Mouse (Mus musculus) lung, embryonic 14.5 days (tissue): ENCODE measurements around the gene AI661453. TPM values are rescaled to one million over a fixed set of nuclear protein-coding genes. Genes with fewer than 3 reads are reported as not detected.
A peak's percentile ranks its signal among the peaks of the same experiment; 100 is the strongest.

ENCODE experiments used
- ATAC-seq: fragments of 200-750 bp; cut with Nextera tagmentation; 2 replicates; pipeline ENCODE4 v1.8.0; 2017; ENCODE audit warnings: mild to moderate bottlenecking, moderate TSS enrichment, moderate library complexity; ENCODE audit not compliant: insufficient read depth
- DNase-seq: peaks from one replicate; pipeline ENCODE4 v3.0.0-alpha.2; 2015
- H3K27ac ChIP-seq: fragments of 300-500 bp; sonication (generic); 2 replicates; pipeline ENCODE4 v1.5.1; 2014; ENCODE audit warnings: low read depth, mild to moderate bottlenecking, moderate library complexity
- H3K27me3 ChIP-seq: fragments of 300-500 bp; sonication (generic); 2 replicates; pipeline ENCODE4 v1.6.1; 2014; ENCODE audit warnings: low read length, control low read depth; ENCODE audit not compliant: insufficient read depth
- H3K36me3 ChIP-seq: fragments of 300-500 bp; sonication (generic); 2 replicates; pipeline ENCODE4 v1.6.1; 2014; ENCODE audit warnings: control low read depth; ENCODE audit not compliant: insufficient read depth
- H3K4me1 ChIP-seq: fragments of 300-500 bp; sonication (generic); 2 replicates; pipeline ENCODE4 v1.6.1; 2014; ENCODE audit warnings: antibody characterized with exemption, control low read depth; ENCODE audit not compliant: insufficient read depth
- H3K4me2 ChIP-seq: fragments of 300-500 bp; sonication (generic); 2 replicates; pipeline ENCODE4 v1.6.1; 2014; ENCODE audit warnings: mild to moderate bottlenecking
- H3K4me3 ChIP-seq: fragments of 300-500 bp; sonication (generic); 2 replicates; pipeline ENCODE4 v1.5.1; 2014; ENCODE audit warnings: low read depth, low read length
- H3K9ac ChIP-seq: fragments of 300-500 bp; sonication (generic); 2 replicates; pipeline ENCODE4 v1.6.1; 2014
- H3K9me3 ChIP-seq: fragments of 300-500 bp; sonication (generic); 2 replicates; pipeline ENCODE4 v1.6.1; 2016; ENCODE audit warnings: low read depth, low read length, control low read depth
- CTCF ChIP-seq: IDR thresholded peaks from 2 replicates; pipeline ENCODE4 v1.5.1; 2016; ENCODE audit warnings: antibody characterized with exemption, low read depth
- WGBS: fragments of 180-500 bp; shearing (Covaris S2); extraction: QIAGEN DNeasy Blood & Tissue Kit; methylation state at CpG from one replicate; pipeline ENCODE4 v1.1.7; 2014; 5-methylcytosine and 5-hydroxymethylcytosine counted together
- polyA plus RNA-seq: library from polyadenylated mRNA; unstranded; fragments of >200 nt; fragmentation: Nextera tagmentation; extraction: Ambion mirVana; gene quantifications from 2 replicates; pipeline ENCODE4 v1.2.1, GENCODE M21; 2014

Gene AI661453
- polyA plus RNA-seq, 1 experiment from 2014 or later = 2.4 TPM

DNA sequence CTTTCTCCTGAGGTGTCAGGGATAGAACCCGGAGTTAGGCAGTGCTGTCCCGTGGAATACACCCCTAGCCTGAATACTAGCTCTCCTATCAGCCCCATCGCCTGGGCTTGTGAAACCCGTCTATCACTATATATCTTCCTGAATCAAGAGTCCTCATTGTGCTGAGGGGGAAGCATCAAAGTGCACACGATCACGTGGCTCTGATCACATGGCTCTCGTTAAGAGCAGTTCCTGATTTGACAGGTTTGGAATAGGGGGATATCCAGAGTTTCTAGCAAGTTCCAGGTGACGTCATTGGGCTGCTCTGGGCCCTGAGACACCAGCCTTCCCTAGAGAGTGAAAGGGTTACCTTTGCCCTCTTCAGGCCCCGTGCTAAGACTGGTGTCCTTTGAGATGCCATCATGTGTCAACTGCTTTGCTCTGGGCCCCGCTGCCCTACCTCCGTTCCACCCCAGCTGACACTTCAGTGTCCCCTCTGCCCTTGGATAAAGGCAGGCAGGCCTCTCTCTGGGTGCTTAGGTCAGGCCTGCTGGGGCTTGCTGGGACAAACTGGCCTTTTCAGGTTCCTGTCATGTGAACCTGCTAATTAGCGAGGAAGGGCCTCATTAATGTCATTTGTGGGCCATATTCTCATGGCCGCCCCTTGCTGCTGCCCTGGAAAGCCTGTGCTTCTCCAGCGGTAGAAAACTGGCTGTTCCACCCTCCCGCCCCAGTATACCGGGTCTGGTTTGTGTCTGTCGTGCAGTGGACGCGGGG lies 5.1 kb downstream of the AI661453 start:
- no peaks in the 10 kb centered on the region for H3K36me3 ChIP-seq
- H3K4me1 ChIP-seq = peaks cover 14% of the 10 kb centered on the region; the same call in 1 of the 2 replicates
- no peak overlapping the region for H3K27ac ChIP-seq
- H3K4me2 ChIP-seq = no peak overlapping the region
- no peak for TF ChIP-seq CTCF
- H3K4me3 ChIP-seq = no peak overlapping the region
- H3K27me3 ChIP-seq = peaks cover 18% of the 10 kb centered on the region
- H3K9me3 ChIP-seq = no peaks in the 10 kb centered on the region
- 64% methylated on average over 19 of the region's 19 CpGs for WGBS
- no peak overlapping the region for H3K9ac ChIP-seq
- DNase-seq (no peak), ATAC-seq (no peak)

DNA sequence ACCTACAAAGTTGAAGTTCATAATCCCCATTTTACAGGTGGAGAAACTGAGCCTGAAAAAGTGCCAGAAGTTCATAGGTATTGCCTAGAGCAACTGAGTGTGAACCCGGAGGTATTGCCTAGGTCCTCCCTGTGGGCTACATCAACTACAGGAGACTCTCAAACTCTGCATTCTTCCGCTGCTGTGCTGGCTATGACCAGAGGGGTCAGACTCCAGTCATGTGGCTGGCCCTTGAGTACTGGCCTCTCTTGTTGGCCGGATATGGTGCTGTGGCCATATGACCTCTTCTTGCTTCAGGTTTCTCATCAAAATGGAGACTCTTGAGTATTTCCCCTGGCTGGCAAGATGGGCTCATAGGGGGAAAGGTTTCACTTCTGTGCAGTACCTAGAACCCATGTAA lies 5.9 kb downstream of the AI661453 start:
- H3K4me2 ChIP-seq = no peak overlapping the region
- no peak overlapping the region for H3K27ac ChIP-seq
- WGBS = 81% methylated on average over 3 of the region's 3 CpGs
- DNase-seq (no peak), ATAC-seq (no peak)
- no peaks in the 10 kb centered on the region for H3K36me3 ChIP-seq
- TF ChIP-seq CTCF = no peak
- peaks cover 16% of the 10 kb centered on the region; the same call in 1 of the 2 replicates for H3K4me1 ChIP-seq
- no peak overlapping the region for H3K9ac ChIP-seq
- no peak overlapping the region for H3K4me3 ChIP-seq
- H3K9me3 ChIP-seq = no peaks in the 10 kb centered on the region
- peaks cover 10% of the 10 kb centered on the region for H3K27me3 ChIP-seq

DNA sequence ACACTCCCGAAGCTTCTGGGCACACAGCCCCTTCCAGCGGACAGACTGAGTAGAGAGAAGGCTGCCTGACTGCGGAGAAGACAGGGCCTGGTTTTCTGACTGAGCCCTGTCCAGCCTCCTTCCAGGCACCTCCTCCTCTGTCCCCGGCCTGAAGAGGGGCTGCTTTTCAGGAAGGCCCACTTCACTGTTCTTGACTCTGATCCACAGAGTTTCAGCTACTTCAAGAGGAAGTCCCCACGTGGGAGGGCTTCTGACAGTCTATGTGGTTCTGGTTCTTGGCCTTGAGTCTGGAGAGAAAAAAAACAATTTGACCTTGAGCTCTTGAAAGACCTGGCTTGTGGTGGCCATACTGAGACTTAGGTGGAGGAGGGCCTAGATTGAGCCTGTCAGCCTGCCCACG lies 7.7 kb downstream of the AI661453 start:
- no peaks in the 10 kb centered on the region for H3K27me3 ChIP-seq
- peaks cover 15% of the 10 kb centered on the region; the same call in 1 of the 2 replicates for H3K4me1 ChIP-seq
- H3K9ac ChIP-seq = no peak overlapping the region
- DNase-seq (no peak), ATAC-seq (no peak)
- no peaks in the 10 kb centered on the region for H3K36me3 ChIP-seq
- H3K4me2 ChIP-seq = no peak overlapping the region
- WGBS = 60% methylated on average over 6 of the region's 6 CpGs
- no peak overlapping the region for H3K27ac ChIP-seq
- no peak for TF ChIP-seq CTCF
- no peak overlapping the region for H3K4me3 ChIP-seq
- H3K9me3 ChIP-seq = no peaks in the 10 kb centered on the region

DNA sequence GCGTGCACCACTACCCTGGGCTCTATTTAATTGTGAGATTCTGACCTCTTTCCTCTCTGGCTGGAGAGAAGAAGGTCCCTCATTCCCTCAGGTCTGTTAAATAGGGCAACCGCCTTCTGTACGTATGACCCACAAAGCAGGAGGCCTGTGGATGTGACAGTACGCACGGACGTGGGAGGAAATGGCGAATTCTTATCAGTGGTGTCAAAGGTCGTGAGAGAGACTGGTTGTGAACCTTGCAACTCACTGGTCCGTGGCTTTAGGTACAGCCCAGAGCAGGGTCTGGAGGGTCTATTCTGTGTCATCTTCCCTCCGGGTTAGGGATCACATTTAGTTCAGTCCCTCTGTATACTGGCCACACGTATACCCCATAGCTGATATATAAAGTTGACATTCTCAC lies 9.1 kb downstream of the AI661453 start:
- Histone ChIP-seq H3K4me1 (peaks cover 26% of the 10 kb centered on the region), H3K27me3 (no peaks in the 10 kb centered on the region), H3K9me3 (no peaks in the 10 kb centered on the region), H3K9ac (no peak overlapping the region), H3K4me3 (no peak overlapping the region), H3K36me3 (no peaks in the 10 kb centered on the region), H3K4me2 (no peak overlapping the region), H3K27ac (no peak overlapping the region)
- no peak for ATAC-seq
- TF ChIP-seq CTCF = no peak
- 39% methylated on average over 11 of the region's 11 CpGs for WGBS
- DNase-seq = no peak

DNA sequence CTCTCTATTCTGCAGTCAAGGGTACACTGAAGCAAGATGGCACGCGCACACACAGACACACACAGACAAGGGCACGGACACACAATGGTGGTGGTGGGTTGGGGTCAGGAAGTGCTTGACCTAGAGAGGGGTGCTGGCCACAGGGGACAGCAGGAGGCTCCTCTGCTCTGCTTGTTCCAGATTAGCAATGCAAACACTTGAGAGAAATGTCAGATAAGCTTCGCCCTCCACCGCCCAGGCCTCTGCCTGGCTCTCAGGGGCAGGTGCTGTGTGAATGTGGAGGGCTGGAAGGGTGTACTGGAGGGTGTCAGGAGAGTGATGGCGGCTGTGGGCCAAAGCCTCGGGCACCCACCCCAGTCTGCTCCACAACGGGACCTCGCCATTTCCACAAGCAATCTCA lies 9.6 kb downstream of the AI661453 start:
- DNase-seq = no peak
- Histone ChIP-seq H3K9ac (no peak overlapping the region), H3K4me3 (no peak overlapping the region), H3K36me3 (no peaks in the 10 kb centered on the region), H3K9me3 (no peaks in the 10 kb centered on the region), H3K4me1 (peaks cover 26% of the 10 kb centered on the region), H3K27ac (no peak overlapping the region), H3K4me2 (no peak overlapping the region), H3K27me3 (no peaks in the 10 kb centered on the region)
- no peak for TF ChIP-seq CTCF
- 30% methylated on average over 9 of the region's 9 CpGs for WGBS
- no peak for ATAC-seq

DNA sequence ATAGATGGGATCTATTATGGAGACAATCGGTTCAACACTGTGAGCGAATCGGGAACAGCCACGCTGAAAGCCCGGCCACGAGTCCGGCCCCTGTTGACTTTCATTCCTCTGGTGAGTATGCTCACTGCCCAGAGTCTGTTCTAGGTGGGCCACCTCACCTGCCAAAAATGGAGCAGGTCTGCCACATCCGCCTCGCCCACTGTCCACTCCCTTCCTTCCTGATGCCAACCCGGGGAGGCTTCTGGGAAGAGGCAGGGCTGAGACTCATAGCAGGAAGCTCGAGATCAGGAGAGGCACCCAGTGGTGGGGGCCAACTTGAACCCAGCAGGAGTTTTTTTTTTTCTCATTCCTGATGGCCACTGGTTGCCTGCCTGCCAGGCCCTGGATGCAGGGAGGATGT lies 10.1 kb downstream of the AI661453 start:
- WGBS = 81% methylated on average over 11 of the region's 11 CpGs

DNA sequence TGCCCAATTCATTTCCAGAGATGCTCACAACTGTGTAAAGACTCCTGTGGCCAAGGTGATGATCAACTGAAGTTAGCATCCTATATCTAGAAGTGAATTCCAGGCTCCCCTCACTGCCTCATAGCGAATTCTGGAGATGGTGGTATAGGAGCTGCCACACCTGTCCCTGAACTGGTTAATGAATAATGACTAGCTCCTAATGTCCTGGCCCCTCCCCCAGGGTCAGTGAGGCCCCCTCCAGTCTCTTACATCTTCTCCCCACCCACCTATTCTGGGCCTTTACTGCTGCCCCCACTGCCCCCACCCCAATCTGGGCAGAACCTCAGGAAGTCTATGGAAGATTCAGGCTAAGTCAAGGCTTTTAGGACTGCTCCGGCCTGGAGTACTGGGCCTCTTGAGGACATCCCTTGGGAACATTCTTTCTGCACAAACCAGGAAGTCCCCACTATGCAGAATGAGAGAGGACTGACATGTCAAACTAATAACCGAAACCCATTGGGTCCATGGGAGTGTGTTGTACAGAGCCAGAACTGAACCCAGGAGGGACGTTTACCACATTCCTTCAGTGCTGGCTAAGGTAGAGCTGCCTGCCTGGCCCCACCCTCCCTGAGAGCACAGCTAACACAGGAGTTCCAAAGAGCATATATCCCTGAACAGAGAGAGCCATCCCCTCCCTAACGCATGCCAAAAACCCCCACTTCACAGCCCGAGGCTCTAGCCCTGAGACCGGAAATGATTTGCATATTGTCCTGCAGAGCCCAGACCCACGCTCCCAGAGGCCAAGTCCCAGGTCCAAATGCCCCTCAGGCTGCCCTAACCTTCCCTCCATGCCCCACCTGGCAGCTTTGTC lies 12.3 kb downstream of the AI661453 start:
- ATAC-seq (0 out of 2 replicates have a peak, but pooled peaks have one; percentile 29), DNase-seq (peak; percentile 36)
- H3K9ac ChIP-seq = 0 out of 2 replicates have a peak overlapping the region, but pooled peaks have one; percentile 28
- peak overlapping the region; percentile 33; the same call in 1 of the 2 replicates for H3K27ac ChIP-seq
- H3K36me3 ChIP-seq = no peaks in the 10 kb centered on the region
- H3K9me3 ChIP-seq = no peaks in the 10 kb centered on the region
- H3K4me2 ChIP-seq = no peak overlapping the region
- H3K27me3 ChIP-seq = no peaks in the 10 kb centered on the region
- TF ChIP-seq CTCF = no peak
- no peak overlapping the region for H3K4me3 ChIP-seq
- WGBS = 25% methylated on average over 8 of the region's 8 CpGs
- peaks cover 26% of the 10 kb centered on the region for H3K4me1 ChIP-seq

More for the DNA sequence above, 10.1 kb downstream of the AI661453 start:
- no peak for TF ChIP-seq CTCF
- Histone ChIP-seq H3K27ac (no peak overlapping the region), H3K9me3 (no peaks in the 10 kb centered on the region), H3K4me2 (no peak overlapping the region), H3K36me3 (no peaks in the 10 kb centered on the region), H3K9ac (no peak overlapping the region), H3K4me1 (peaks cover 26% of the 10 kb centered on the region), H3K4me3 (no peak overlapping the region), H3K27me3 (no peaks in the 10 kb centered on the region)
- no peak for DNase-seq
- ATAC-seq = no peak
